Mouse (Mus musculus): ENCODE measurements around the gene Olfr492.

Gene Olfr492

GRCm38 (mm10) chr7:108323574-108323973, at the start of gene Olfr492:
TSS of gene Olfr492 (minus strand) at chr7:108323674.
- DNase-seq = no peak

GRCm38 (mm10) chr7:108365035-108365434, 41.6 kb upstream of the Olfr492 start, which contains the start of gene Olfr494:
TSS of gene Olfr494 (plus strand) at chr7:108365335.
- no peak for DNase-seq

GRCm38 (mm10) chr7:108346879-108347278, 23.4 kb upstream of the Olfr492 start, which contains the start of gene Olfr493:
TSS of gene Olfr493 (minus strand) at chr7:108346979.
- DNase-seq = no peak

- no peak for DNase-seq
These were observed 10.3 kb downstream of the Olfr492 start, which contains the start of gene Olfr491 for GRCm38 (mm10) chr7:108313151-108313550. TSS of gene Olfr491 (plus strand) at chr7:108313451.

GRCm38 (mm10) chr7:108288834-108289233, 34.6 kb downstream of the Olfr492 start, which contains the start of gene Olfr490:
TSS of gene Olfr490 (minus strand) at chr7:108288934.
- no peak for DNase-seq
